Mouse (Mus musculus): ENCODE results near the gene Ankrd11.

GRCm38 (mm10) chr8:122986501-122987184, 55.4 kb downstream of the Ankrd11 start:
- TF ChIP-seq CTCF (IDR thresholded peaks at IDR 0.05; ENCODE audit: extremely low read depth, insufficient read depth, low read length), result no peak
- no peak for TF ChIP-seq POLR2A (IDR thresholded peaks at IDR 0.05; ENCODE audit: extremely low read depth, insufficient read depth, low read length)

Data from cortical plate, adult 2 months (tissue).